Mouse (Mus musculus) CD4-positive helper T cell, adult 2 months (primary cell): ENCODE measurements at regions not wholly inside any gene's neighbourhood (a gene's known extent, or its start where the extent isn't known, plus 50 kb on each side); places are given as distances from the start of the nearest gene placed in this dataset.

Source experiments
- DNase-seq: peaks from one replicate; pipeline ENCODE4 v3.0.0-alpha.2; 2012; ENCODE audit warnings: low read depth, missing footprints, low spot score

DNA sequence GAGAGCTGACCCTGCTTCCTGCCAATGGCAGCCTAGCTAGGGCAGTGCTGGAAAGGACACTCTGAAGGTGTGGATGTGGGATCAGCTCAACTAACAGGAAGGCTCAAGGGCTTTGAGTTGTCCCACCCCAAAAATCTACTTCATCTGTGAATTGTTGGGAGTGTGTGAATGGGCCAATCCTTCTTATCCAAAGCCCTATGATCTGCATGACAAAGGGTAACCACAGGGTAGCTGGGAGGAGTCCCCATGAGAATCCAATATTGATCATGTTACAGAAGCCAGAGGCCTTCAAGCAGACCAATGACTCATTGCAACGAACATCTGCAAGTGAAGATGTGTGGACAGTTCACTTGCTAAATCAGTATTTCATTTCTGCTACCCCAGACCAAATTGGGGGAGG lies 51.1 kb upstream of the Adra1b start:
- DNase-seq, result no peak

DNA sequence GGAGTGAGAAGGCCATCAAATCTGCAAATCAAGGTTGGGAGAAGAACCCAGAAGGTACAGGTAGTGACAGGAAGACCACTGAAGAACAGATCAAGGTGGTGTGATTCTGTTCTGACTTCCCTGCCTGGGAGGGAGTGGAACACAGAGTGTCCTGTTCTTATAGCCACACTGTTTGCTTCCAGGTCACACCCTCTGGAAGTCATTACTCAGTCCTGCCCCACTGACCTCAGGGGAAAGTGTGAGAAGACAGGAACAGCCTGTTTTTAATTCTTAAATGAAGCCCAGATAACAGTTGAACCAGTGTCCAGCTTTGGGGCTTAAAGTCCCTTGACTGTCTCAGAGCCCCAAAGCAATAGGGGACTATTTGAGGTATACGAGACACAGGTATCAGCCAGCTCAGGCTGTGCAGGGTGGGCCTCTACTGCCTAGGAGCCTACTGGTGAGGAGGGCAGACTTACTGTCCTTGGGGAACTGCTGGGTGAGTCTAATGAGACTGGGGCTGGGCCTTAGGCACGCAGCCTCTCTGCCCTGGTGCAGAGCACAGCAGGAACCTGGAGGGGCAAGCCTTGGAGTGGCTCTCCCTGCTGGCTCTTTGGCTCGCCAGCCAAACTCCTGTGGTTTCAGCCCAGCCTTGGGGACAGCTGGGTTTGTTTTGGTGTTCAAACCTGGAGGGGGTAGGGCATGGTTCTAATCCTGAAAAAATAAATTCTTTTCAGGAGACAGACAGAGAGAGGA lies 57.4 kb upstream of the Adra1b start:
- DNase-seq, result no peak

DNA sequence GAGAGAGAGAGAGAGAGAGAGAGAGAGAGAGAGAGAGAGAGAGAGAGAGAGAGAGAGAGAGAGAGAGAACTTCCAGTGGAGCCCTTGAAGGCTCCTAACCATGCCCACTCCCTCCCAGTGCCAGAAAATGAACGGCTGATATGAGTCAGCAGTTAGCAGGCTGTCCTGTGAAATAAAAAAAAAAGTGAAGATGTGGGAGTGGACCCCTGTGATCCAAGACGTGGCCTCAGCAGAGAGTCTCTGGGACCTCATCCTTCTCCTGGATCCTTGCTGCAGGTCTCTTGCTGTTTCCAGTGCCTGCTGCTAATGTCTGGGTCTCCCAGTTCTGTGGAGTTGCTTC lies 57.9 kb upstream of the Adra1b start:
- DNase-seq, result no peak

DNA sequence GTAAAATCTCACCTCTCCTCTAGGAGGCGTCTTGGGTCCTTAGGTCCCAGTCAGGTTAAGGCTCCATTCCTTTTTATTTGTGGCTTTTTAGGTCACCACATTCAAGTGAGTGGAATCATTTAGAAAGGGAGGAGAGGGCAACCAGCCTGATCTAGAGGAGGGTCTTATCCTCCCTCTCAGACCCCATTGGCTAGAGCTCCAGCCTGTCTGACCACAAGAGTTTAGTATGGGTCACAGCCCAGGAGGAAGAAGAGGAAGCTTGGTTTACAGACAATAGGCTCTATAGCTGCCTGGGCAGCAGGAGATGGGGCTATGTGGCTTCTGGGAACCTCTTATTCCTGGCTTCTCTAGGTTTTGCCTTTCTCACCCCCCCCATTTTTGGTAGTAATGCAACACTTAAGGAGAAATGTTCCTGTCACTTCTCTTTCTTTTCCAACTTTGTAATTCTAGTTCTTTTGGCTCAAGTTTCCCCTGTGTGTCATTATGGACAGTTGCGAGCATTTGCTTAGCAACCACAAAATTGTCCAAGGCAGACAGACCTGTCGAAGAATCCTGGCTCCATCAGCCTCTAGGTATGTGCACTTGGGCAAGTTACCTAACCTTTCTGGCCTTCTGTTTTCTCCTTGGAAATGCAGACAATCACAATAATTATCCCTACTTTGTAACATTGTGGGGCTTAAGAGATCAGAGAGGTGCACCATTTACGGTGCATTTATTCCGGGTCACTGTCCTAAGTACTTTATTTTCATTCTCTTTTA lies 59.5 kb upstream of the Adra1b start:
- DNase-seq, result no peak

DNA sequence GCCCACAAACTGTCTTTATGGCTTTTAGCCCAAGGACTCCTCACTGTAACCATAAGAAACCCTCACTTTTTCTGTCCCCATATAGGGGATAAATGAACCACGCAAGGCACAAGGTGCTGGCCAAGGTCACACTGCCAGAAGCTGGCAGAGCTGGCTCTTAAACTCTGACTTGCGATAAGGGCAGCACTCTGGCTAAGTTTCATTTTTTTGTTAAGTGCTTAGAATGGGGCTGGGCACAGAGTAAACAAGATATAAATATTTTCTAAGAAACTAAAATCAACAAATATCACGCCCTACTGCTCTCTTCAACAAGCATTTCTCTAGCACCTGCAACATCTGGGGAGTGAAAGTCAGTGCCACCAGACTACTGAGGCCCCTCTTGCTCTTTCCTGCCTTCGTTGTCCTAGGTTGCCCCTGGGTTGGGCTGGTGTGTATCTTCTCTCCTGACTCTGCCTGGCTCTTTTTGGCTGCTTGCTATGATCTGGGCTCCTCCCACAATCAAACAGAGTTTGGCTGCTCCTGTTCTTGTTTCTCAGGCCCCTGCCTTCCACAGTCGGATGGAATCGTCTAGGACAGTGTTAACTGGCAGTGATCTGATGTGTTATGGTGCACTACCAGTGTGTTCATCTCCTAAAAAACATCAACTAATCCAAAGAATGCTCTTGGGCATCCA lies 60.5 kb upstream of the Adra1b start:
- no peak for DNase-seq

DNA sequence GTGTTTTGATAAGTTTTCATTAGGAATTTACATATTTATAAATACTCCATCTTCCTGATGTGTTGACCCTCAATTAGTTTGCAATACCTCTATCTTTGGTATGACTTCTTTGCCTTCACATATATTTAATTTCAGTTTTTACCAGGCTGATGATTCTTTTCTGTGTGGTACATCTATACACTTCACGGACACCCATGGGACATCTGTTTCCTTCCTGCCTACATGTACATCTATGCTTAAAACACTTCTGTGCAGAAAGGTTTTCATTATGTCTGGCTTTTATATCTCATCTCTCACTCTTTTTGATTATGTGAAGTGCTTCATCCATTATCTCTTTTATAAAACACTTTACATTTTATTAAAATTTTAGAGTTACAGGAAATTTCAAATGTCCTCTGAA lies 66.8 kb upstream of the Adra1b start:
- no peak for DNase-seq

DNA sequence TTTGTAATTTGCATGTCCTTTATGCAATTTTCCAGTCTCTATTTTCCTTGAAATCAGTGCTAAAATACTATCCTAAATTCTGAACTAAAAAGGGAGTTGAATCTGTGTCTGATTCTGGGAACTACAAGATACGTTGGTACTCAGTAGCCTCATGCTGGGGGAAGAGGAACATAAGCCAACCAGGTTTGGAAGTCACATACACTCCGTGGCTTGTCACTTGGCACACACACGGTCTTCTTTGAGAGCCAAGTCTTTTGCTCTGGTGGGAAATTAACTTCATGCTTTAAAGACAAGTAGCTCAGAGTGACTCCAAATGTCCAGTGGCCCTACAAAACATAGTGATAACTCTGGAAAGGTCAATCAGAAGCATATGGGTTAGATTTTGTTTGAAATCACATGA lies 70.9 kb upstream of the Adra1b start:
- DNase-seq, result no peak

DNA sequence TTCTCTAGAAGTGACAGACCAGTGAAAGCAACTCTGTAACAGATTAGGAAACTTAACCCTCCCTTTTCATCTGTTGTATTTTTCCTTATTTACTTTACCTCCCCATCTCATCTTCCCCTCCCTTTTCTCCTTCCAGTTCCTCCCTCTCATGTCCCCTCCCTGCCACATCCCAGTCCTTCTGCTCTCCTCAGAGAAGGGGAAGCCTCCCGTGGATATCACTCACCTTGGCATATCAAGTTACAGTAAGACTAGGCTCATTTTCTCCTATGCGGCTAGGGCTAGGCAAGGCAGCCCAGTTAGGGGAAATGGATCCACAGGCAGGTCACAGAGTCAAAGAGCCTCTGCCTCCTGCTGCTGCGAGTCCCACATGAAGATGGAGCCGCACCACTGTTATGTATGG lies 75.0 kb upstream of the Adra1b start:
- no peak for DNase-seq

DNA sequence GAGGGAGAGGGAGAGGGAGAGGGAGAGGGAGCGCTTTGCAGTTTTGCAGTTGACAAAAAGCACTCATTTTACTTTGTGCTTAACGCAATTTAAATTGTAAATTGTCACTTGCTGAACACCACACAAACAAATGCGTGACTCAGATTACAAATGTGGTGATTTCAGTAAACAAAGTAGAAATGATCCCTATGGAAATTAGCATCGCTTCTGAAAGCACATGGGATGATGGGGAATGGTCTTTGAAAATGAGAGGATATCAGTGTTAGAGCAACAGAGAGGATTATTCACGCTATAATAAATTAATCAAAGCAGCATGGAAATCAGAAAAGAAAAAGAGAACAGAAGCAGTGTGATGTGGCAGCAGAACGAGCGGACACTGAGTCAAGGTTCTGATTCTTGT lies 78.4 kb upstream of the Adra1b start:
- no peak for DNase-seq

DNA sequence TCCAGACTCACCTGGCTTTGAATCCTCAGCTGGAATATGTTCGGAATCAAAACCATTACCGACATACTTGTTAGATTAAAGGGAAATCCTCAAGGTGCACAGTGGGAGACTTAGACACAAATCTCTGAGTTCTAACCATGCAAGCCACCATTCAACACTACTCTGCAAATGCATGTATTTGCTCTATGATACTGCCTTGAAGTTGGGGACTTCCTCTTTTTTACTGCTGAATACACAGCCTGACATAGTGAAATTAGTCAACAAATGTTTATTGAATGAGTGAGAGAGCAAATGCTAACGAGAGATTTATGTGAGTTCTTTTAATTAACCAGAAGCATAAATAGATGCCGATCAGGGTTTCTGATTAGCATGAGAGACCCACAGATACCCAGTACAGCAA lies 79.4 kb upstream of the Adra1b start:
- no peak for DNase-seq

DNA sequence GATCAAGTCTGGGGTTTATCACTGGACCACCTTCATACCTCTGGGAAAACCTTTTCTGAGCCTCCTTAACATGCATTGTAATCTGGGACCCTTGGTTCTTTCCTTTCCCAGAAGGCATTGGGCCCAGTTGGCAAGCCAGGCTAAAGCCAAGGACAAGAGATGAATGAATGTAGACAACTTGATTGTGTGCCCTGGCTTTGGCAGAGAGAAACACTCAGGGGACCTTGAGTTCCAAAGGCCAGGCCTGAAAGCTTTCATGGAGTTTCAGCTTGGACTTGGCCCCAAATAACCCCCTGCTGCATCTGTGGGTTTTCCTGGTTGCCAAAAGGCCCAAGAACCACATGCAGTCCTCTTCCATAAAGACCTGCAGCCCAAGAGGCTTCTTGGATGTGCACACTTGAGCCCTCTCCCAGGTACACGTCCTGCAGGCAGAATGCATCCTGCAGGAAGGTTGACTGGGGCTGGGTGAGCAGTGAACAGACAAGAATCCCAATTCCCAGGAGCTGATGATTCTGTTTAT lies 89.0 kb upstream of the Adra1b start:
- no peak for DNase-seq

DNA sequence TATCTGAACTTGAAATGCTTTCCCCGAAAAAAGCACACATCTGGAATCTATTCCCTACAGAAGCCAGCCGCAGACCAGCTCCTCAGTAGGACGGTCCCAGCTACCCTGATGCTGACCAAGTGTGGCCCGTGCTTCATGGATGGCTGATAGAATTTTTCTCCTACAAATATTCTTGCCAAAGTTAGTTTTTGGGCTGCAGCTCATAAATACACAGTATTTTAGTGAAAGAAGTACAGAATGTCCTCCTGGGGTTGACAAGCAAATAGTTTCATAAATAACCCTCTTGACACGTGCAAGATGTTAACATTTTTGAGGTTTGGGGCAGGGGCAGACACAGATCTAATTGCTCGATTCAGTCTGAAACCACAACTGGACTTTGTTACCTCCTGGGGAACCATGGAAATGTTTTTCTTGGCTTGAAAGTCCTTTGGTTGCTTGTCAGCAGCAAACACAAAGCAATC lies 91.0 kb upstream of the Adra1b start:
- DNase-seq, result no peak

DNA sequence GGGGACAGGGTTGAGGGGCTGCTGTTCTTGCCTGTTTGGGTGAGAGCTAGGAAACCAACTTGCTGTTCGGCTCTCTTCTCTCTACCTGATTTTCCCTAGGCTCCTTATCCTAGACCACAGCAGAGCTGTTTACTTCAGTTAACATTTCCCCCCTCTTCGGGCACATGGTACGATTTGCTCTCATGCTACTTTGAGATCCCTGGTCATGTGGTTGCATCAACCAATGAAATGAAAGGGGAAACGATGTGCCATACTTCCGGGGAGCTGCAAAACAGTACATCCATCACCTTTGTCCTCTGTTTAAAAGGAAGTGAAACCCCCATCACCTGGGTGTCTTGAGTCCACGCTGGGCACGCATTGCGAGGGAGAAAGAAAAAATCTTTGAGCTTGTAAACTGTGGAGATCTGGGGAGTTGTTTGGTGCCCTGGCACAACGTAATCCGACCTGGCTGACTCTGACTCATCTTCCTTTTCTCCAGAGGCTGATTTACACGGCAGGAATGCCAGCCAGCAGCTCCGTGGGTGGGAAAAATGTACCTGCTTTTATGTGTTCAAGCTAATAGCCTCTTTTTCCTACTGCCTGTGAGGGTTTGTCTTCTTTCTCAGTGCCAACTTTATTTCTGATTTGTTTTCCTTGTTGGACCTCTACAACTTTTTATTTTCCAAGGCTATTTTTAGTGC lies 97.2 kb upstream of the Adra1b start:
- DNase-seq, result no peak

DNA sequence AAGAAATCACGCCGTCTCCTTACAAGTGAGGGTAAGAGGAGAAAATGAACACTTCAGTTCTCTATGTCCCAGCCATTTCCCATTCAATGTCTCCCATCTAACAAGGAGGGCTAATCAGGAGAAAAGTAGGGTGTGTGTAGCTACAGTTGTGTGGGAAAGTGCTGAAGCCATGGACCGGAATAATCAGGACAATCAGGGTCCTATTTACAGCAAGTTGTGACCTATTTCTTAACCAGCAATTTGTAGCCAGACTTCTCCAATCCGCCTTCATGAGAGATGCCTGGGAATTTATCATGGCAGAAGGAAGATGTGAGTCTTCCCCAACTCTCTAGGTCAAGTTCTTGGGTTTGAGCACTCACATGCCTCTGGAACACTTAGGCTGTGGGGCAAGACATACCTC lies 99.0 kb upstream of the Adra1b start:
- no peak for DNase-seq

DNA sequence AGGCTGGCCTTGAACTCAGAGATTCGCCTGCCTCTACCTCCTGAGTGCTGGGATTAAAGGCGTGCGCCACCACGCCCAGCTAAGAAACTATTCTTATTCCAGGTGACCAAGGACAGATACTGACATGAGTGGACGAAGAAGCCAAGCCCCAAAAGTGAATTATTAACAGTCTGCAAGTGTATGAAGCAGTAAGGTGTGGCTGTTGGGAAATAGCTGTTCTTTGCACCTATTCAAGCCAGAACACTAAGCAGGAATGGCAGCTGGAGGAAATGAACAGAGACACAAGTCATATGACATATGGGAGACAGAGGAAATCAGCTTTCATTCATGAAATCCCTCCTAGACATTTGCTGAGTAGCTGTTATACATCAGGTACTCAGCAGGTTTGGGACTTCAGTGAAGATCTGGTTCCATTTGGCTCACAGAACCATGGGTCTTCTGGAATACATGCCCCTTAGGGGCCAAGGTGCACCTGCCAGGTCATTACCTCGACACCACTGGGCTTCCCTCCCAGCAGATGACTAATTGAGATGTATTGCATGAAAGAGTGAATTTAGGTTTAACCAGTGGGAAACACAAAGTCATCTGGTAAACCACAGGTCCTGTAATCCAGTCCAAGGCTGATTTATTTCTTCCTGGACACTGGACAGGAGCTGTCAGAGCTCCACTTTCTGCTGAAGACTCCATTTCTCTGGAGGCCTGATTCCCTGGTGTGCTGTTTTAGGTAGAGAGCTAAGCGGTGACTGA lies 101.0 kb upstream of the Adra1b start:
- DNase-seq, result no peak

DNA sequence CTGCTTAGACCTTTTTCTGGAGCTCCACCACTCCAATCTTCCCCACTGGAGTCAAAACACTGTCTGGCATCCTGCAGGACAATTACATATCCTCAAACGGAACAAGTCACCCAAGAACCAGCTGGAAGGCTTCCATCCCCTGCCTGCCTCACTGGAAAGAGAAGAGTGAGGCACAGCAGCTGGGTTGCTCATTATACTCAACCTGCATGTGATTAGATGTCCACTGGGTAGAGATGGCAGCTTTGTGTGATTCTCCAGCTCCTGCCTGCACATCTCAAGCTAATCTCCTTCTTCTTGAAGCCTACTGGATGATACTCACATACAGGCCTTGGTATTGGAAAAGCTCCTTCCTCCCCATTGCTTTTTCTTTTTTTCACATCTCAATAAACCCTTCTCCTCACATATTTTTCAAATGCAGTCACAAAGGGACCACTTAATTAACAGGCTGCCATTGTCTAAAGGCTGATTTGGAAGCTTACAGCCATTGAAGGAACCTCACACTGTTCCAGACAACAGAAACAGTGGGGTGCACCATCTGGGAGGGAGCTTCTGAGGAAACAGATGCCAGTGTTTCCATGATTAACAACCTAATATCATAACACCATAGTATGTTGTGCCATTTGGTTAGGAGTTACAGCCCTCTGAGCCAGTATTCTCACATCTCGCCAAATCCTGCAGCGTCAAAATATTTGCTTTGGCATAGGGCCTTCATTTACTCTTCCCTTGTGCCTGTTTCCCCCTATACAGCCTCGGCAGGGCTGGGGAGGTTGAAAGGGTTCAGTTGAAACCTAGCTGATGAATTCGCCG lies 101.9 kb upstream of the Adra1b start:
- DNase-seq, result no peak

DNA sequence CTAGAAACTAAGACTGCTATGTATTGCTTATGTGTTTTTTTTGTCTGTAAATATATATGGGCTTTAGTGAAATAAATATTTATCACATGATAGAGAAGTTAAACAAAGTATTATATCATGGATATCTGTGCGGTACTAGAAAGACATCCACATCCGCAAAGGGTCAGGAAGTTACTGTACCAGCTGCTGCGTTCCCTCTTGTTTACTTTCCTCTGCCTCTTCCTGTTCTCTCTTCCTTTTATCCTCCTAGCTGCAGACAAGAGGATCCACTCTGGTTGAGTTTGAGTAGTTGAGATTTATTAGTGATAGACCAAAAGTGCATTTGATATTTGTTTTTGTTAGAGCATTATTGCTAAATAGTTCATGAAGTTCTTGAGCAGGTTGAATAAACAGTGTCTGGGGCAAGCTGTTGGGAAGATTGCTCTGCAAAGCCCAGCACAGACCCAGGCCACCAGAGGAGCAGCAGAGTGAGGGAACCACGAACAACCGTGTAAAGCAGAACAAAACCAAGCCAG lies 106.6 kb upstream of the Adra1b start:
- no peak for DNase-seq

DNA sequence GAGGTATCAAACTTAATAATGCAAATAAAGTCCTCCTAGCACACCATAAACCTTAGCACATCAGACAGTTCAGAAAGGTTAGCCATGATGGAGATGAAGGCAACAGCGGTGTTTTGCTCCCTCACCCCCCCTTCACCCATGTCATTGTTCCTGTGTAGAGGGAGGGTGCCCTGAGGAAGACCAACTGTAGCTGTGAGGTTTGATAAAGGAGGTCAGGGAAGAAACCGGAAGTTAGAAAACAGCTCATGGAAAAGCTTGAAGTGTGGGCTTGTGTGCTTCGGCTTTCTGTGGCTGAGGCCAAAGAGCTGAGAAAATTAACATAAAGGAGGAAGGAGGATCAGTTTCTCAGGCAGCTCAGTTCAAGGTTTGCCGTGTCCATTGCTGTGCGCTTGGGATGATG lies 111.3 kb upstream of the Adra1b start:
- no peak for DNase-seq

DNA sequence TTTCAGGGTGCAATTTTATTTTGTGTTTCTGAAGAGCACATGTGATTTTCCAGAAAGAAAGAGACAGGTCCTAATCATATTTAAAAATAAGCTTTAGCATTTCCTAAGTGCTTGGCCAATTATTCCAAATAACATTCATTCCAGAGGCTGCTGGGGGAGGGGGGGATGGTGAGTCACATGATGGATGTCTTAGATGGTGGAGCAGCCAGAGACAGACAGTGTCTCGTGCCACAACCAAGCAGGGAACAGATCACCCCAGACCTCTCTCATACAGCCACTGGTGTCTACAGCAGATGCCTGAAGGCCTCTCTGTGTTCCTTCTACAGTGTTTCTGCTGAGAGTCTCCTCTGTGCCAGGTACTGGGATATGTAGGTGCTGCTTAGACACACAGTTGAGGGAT lies 112.8 kb upstream of the Adra1b start:
- no peak for DNase-seq

DNA sequence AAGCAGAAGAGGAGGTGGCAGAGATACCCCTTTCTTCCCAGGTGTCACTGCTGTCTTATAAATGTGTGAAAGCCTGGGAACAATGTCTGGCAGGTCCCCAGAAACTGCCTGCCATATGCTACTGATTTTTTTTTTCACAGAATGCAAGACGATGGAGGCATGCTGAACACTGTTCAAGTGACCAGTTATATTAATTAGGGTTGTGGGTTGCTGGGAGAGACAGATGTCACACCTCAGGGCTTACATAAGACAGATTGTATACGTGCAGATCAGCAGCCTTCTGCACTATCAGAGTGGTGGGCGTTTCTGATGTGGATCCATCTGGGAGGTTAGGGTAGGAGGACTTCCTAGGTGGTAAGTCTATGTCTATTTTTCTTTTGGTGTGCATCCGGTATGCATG lies 120.6 kb upstream of the Adra1b start:
- no peak for DNase-seq
